Mouse (Mus musculus) olfactory bulb, adult 2 months (tissue): ENCODE data around the gene Midn.

Source experiments
- CTCF ChIP-seq: fragments of 200-500 bp; IDR thresholded peaks from 2 replicates; pipeline ENCODE4 v1.5.1; 2012; ENCODE audit warnings: low read depth, mild to moderate bottlenecking, low read length, moderate library complexity; ENCODE audit not compliant: insufficient read depth
- POLR2A ChIP-seq: fragments of 200-500 bp; IDR thresholded peaks from 2 replicates; pipeline ENCODE4 v1.6.1; 2012; ENCODE audit warnings: mild to moderate bottlenecking, low read depth, low read length, moderate library complexity; ENCODE audit not compliant: insufficient read depth

- TF ChIP-seq CTCF (no peak), POLR2A (0 out of 2 replicates have a peak, but pooled peaks have one; percentile 17)
Measured at GRCm38 (mm10) chr10:80127920-80128319, 20.2 kb upstream of the Midn start.
